Comparison of ENCODE assay signal across 28 mouse cellular contexts in the genomic region with DNA sequence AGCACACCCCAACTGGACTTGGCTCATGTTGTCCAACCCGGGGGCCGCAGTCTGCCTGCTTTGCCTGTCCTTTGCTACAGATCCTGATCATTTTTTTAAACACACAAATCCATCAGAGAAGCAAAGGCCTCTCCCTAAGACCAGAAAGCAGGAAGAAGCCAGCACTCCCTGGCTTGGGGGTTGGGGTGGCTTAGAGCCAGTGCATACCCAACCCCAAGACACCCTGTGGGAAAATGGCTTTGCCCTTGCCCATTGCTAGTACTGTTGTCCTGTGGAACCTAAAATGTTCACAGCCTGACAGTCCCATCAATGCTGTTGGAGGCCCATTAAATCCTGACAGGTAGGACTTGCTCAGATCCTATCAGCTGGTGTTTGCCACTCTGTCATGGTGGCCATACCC. TPM values are rescaled to one million over a fixed set of nuclear protein-coding genes. Genes with fewer than 3 reads are reported as not detected.
DNase-seq lines count a peak whose midpoint lies in the region; ATAC-seq and TF ChIP-seq lines count a peak whose summit lies in the region.
"Had no signal": no experiment of that assay in that cellular context is flagged by ENCODE, and none has a peak within 500 bp of the region (broad histone marks: within the 10 kb centered on the region; RNA-seq: fewer than 3 reads in every experiment).

No protein-coding gene starts in this region.

- peaks cover 12% of the 10 kb centered on the region for H3K36me3 ChIP-seq in heart, embryonic 11.5 days (ENCODE audit: control insufficient read depth, insufficient read depth, low read length)
- peaks cover 73 to 92% of the 10 kb centered on the region in 2 experiments for H3K36me3 ChIP-seq in CH12.LX (replicated peaks in 1 of 2; ENCODE audit: control insufficient read depth in 1 of 2, insufficient read depth in 1 of 2, low read length in 1 of 2)

- TF ChIP-seq POLR2A in CH12.LX (IDR thresholded peaks at IDR 0.05; ENCODE audit: low read depth, low read length): no peak

- no peak overlapping the region for H3K9ac ChIP-seq in heart, embryonic 11.5 days (ENCODE audit: low read depth, low read length)
- no peak overlapping the region for H3K9ac ChIP-seq in CH12.LX (ENCODE audit: insufficient read depth, low read depth)
- H3K9ac ChIP-seq: embryonic facial prominence, embryonic 13.5 days; forebrain, embryonic 12.5 days; forebrain, embryonic 15.5 days; heart, embryonic 12.5 days; heart, embryonic 15.5 days; hindbrain, embryonic 13.5 days; intestine, embryonic 15.5 days had no signal

- TF ChIP-seq RAD21 in CH12.LX (IDR thresholded peaks at IDR 0.05; ENCODE audit: low read depth, low read length): no peak

- no peaks in the 10 kb centered on the region for H3K9me3 ChIP-seq in heart, embryonic 11.5 days (replicated peaks; ENCODE audit: control insufficient read depth, low read length)
- no peaks in the 10 kb centered on the region for H3K9me3 ChIP-seq in CH12.LX (replicated peaks; ENCODE audit: low read length)
- H3K9me3 ChIP-seq: embryonic facial prominence, embryonic 10.5 days; embryonic facial prominence, embryonic 13.5 days; forebrain, embryonic 12.5 days; forebrain, embryonic 15.5 days; heart, embryonic 12.5 days; heart, embryonic 15.5 days; hindbrain, embryonic 10.5 days; hindbrain, embryonic 13.5 days; intestine, embryonic 15.5 days had no signal

- peaks cover 18% of the 10 kb centered on the region for H3K4me1 ChIP-seq in heart, embryonic 11.5 days (ENCODE audit: control insufficient read depth, insufficient read depth, low read length)
- H3K4me1 ChIP-seq in CH12.LX (ENCODE audit: control insufficient read depth in 1 of 2, insufficient read depth in 2 of 2): peaks cover 16 to 67% of the 10 kb centered on the region in 2 experiments
- H3K4me1 ChIP-seq: forebrain, embryonic 15.5 days; intestine, embryonic 15.5 days had no signal

- in situ Hi-C loops in CH12.LX (cut with MboI; ENCODE audit: low pct_ligation_motif_present, low pct_unique_long_range_greater_than_20kb, low sequenced_read_pairs): no loop called here

- dilution Hi-C loops in CH12.LX (cut with MboI; ENCODE audit: extremely low pct_ligation_motif_present, extremely low pct_unique_long_range_greater_than_20kb, low sequenced_read_pairs): no loop called here

- H3K79me2 ChIP-seq in CH12.LX (replicated peaks; ENCODE audit: control insufficient read depth, extremely low read depth, insufficient read depth, poor library complexity, severe bottlenecking): no peaks in the 10 kb centered on the region; the same call in 1 of the 2 replicates

- H3K4me2 ChIP-seq in heart, embryonic 11.5 days: no peak overlapping the region
- H3K4me2 ChIP-seq in CH12.LX (ENCODE audit: insufficient read depth, low read depth, poor library complexity, severe bottlenecking): no peak overlapping the region
- H3K4me2 ChIP-seq: embryonic facial prominence, embryonic 13.5 days; forebrain, embryonic 12.5 days; forebrain, embryonic 15.5 days; heart, embryonic 12.5 days; heart, embryonic 15.5 days; hindbrain, embryonic 13.5 days; intestine, embryonic 15.5 days had no signal

- TF ChIP-seq EP300 in CH12.LX (IDR thresholded peaks at IDR 0.05; ENCODE audit: low read length): no peak

- peak; percentile 3 for DNase-seq in cerebellum, adult 9-11 months
- no peak for DNase-seq in cerebellum, postnatal 10 days
- DNase-seq in heart, adult 11 months: peak; percentile 90
- no peak for DNase-seq in CH12.LX (ENCODE audit: extremely low read depth)
- no peak for DNase-seq in spleen, adult 18-20 months
- DNase-seq: adrenal gland, adult 2 months; adrenal gland, postnatal 14 days; B cell, adult 2 months; cerebellum, adult 11 months; cerebellum, adult 8-10 months; cerebellum, postnatal 36 days; embryo, embryonic 11 days; gastrocnemius, postnatal 14 days; heart, postnatal 10 days; heart, postnatal 36 days; kidney, adult 11 months had no signal

- WGBS in heart, embryonic 11.5 days (ENCODE audit: insufficient replicate concordance): 81% methylated on average over 2 of the region's 2 CpGs

- H3K4me3 ChIP-seq in heart, embryonic 11.5 days (ENCODE audit: low read depth, low read length): no peak overlapping the region
- no peak overlapping the region for H3K4me3 ChIP-seq in CH12.LX (replicated peaks in 1 of 3; ENCODE audit: low read depth in 2 of 3, low read length in 2 of 3, poor library complexity in 1 of 3)
- H3K4me3 ChIP-seq: embryonic facial prominence, embryonic 10.5 days; embryonic facial prominence, embryonic 13.5 days; erythroblast, embryonic 14.5 days; forebrain, embryonic 12.5 days; forebrain, embryonic 15.5 days; heart, embryonic 12.5 days; heart, embryonic 15.5 days; hindbrain, embryonic 10.5 days; hindbrain, embryonic 13.5 days; intestine, embryonic 15.5 days had no signal

- TF ChIP-seq CTCF in CH12.LX (conservative IDR thresholded peaks at IDR 0.05 in 1 of 2, IDR thresholded peaks at IDR 0.05 in 1 of 2; ENCODE audit: low read depth in 2 of 2, low read length in 2 of 2): no peak

- H3K27ac ChIP-seq in heart, embryonic 11.5 days (ENCODE audit: low read depth, low read length): no peak overlapping the region
- peak overlapping the region; percentile 8 for H3K27ac ChIP-seq in CH12.LX (ENCODE audit: insufficient read depth, low read depth)
- H3K27ac ChIP-seq: embryonic facial prominence, embryonic 10.5 days; embryonic facial prominence, embryonic 13.5 days; forebrain, embryonic 12.5 days; forebrain, embryonic 15.5 days; heart, embryonic 15.5 days; hindbrain, embryonic 10.5 days; hindbrain, embryonic 13.5 days; intestine, embryonic 15.5 days had no signal

- ATAC-seq in heart, embryonic 11.5 days (replicated peaks; ENCODE audit: insufficient number of reproducible peaks, low FRiP score, low TSS enrichment): no peak
- ATAC-seq: forebrain, embryonic 15.5 days; hindbrain, embryonic 16.5 days; intestine, embryonic 15.5 days had no signal

- no peaks in the 10 kb centered on the region for H3K27me3 ChIP-seq in heart, embryonic 11.5 days (ENCODE audit: control insufficient read depth, insufficient read depth, low read length)
- H3K27me3 ChIP-seq in CH12.LX (replicated peaks): no peaks in the 10 kb centered on the region
- H3K27me3 ChIP-seq: embryonic facial prominence, embryonic 13.5 days; forebrain, embryonic 12.5 days; forebrain, embryonic 15.5 days; heart, embryonic 12.5 days; heart, embryonic 15.5 days; hindbrain, embryonic 13.5 days; intestine, embryonic 15.5 days had no signal

TF ChIP-seq in CH12.LX, 34 proteins besides CTCF, POLR2A, EP300 and RAD21:
- TF ChIP-seq RCOR1 (conservative IDR thresholded peaks at IDR 0.05; ENCODE audit: low read depth, low read length) (no peak), SIN3A (IDR thresholded peaks at IDR 0.05; ENCODE audit: low read length) (no peak), UBTF (IDR thresholded peaks at IDR 0.05; ENCODE audit: low read depth, low read length) (no peak), CHD1 (IDR thresholded peaks at IDR 0.05; ENCODE audit: low read depth, low read length) (no peak), IRF4 (IDR thresholded peaks at IDR 0.05; ENCODE audit: low read depth, low read length) (no peak), KAT2A (IDR thresholded peaks at IDR 0.05; ENCODE audit: insufficient replicate concordance, low read length) (no peak), ZMIZ1 (IDR thresholded peaks at IDR 0.05; ENCODE audit: low read depth, low read length) (no peak; the same call in 1 of the 2 replicates), E2F4 (IDR thresholded peaks at IDR 0.05; ENCODE audit: insufficient replicate concordance, low read depth, low read length) (no peak), MEF2A (IDR thresholded peaks at IDR 0.05; ENCODE audit: borderline replicate concordance, low read depth, low read length) (no peak), MYC (IDR thresholded peaks at IDR 0.05; ENCODE audit: low read depth, low read length) (no peak), MXI1 (IDR thresholded peaks at IDR 0.05; ENCODE audit: low read depth, low read length) (no peak), TCF12 (IDR thresholded peaks at IDR 0.05; ENCODE audit: low read depth, low read length) (no peak), HCFC1 (IDR thresholded peaks at IDR 0.05; ENCODE audit: low read depth, low read length) (no peak), PAX5 (IDR thresholded peaks at IDR 0.05; ENCODE audit: low read length) (no peak), JUND (conservative IDR thresholded peaks at IDR 0.05; ENCODE audit: low read depth, low read length) (no peak)

RNA-seq across cellular contexts. Expression of a gene that starts 31.7 kb away (rescaled TPM):
- 3.0 and 3.5 TPM in 2 replicates for polyA plus RNA-seq in heart, embryonic 11.5 days (2014; fragmentation: Nextera tagmentation; extraction: Ambion mirVana)
- 24.3 and 27.4 TPM in 2 replicates for total RNA-seq in CH12.LX (2012; rRNA removed)
- 6.3 and 7.1 TPM in 2 replicates for total RNA-seq in CH12.LX (2014; rRNA removed)
- polyA plus RNA-seq in CH12.LX (2012; ENCODE audit: insufficient read length, low read depth): 9.7 and 11.3 TPM in 2 replicates

RNA-seq across cellular contexts. Expression of a gene that starts 31.8 kb away (rescaled TPM):
- 11.2 and 11.8 TPM in 2 replicates for polyA plus RNA-seq in heart, embryonic 11.5 days (2014; fragmentation: Nextera tagmentation; extraction: Ambion mirVana)
- total RNA-seq in CH12.LX (2012; rRNA removed): 60.9 and 62.6 TPM in 2 replicates
- total RNA-seq in CH12.LX (2014; rRNA removed): 50.2 and 51.4 TPM in 2 replicates
- 68.4 and 75.1 TPM in 2 replicates for polyA plus RNA-seq in CH12.LX (2012; ENCODE audit: insufficient read length, low read depth)

RNA-seq across cellular contexts. Expression of a gene that starts 41.6 kb away (rescaled TPM):
- polyA plus RNA-seq in heart, embryonic 11.5 days (2014; fragmentation: Nextera tagmentation; extraction: Ambion mirVana): 135 and 141 TPM in 2 replicates
- 22.4 and 24.0 TPM in 2 replicates for total RNA-seq in CH12.LX (2012; rRNA removed)
- 7.8 and 8.8 TPM in 2 replicates for total RNA-seq in CH12.LX (2014; rRNA removed)
- 74.1 and 89.0 TPM in 2 replicates for polyA plus RNA-seq in CH12.LX (2012; ENCODE audit: insufficient read length, low read depth)

RNA-seq across cellular contexts. Expression of a gene that starts 41.7 kb away (rescaled TPM):
- 49.4 and 53.4 TPM in 2 replicates for polyA plus RNA-seq in heart, embryonic 11.5 days (2014; fragmentation: Nextera tagmentation; extraction: Ambion mirVana)
- total RNA-seq in CH12.LX (2012; rRNA removed) (84.5 and 93.2 TPM in 2 replicates), CH12.LX (2014; rRNA removed) (108 and 115 TPM in 2 replicates)
- polyA plus RNA-seq in CH12.LX (2012; ENCODE audit: insufficient read length, low read depth): 205 and 208 TPM in 2 replicates

RNA-seq across cellular contexts. Expression of a gene that starts 46.3 kb away (rescaled TPM):
- polyA plus RNA-seq in heart, embryonic 11.5 days (2014; fragmentation: Nextera tagmentation; extraction: Ambion mirVana): 4.2 and 4.4 TPM in 2 replicates
- total RNA-seq in CH12.LX (2012; rRNA removed): 25.9 and 38.9 TPM in 2 replicates
- 16.4 and 20.2 TPM in 2 replicates for total RNA-seq in CH12.LX (2014; rRNA removed)
- polyA plus RNA-seq in CH12.LX (2012; ENCODE audit: insufficient read length, low read depth): 50.4 and 51.8 TPM in 2 replicates

Comparison
In these comparisons a context has a peak if more than half of its experiments do, and no peak if none do; other contexts are left out.
1. DNase-seq: peak in cerebellum, adult 9-11 months (single experiment) and heart, adult 11 months (single experiment); none in cerebellum, postnatal 10 days (0 of 2), CH12.LX (single experiment) and spleen, adult 18-20 months (0 of 2).